Mouse (Mus musculus): ENCODE data around the gene Hist1h3g.

DNA sequence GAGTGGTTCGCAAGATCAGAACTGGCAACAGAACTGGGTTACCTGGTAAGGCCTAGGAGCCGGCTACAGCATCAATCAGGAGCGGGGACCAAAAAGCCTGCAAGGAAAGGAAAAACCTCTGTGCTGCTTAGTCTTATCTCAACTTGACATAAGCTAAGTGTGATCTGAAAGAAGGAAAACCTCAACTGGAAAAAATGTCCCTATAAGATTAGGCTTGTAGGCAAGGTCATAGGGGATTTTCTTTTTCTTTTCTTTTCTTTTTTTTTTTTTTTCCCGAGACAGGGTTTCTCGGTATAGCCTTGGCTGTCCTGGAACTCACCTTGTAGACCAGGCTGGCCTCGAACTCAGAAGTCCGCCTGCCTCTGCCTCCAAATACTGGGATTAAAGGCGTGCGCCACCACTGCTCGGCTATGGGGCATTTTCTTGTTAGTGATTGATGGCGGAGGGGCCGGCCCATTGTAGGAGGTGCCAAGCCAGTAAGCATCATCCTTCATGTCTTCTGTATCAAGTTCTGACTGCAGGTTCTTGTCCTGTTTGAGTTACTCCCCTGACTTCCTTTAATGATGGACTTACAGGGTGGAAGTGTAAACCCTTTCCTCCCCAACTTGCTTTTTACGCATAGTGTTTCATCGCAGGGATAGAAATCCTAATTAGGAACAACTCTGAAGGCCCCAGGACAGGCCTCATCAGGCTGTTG is 28.3 kb upstream of the Hist1h3g start:
- no peak for TF ChIP-seq CTCF (IDR thresholded peaks at IDR 0.05; ENCODE audit: low read depth)
- TF ChIP-seq EP300 (IDR thresholded peaks at IDR 0.05; ENCODE audit: low read depth) = no peak
